Mouse (Mus musculus): Measurements from ENCODE around the gene Lancl2. TPM values are rescaled to one million over a fixed set of nuclear protein-coding genes. Genes with fewer than 3 reads are reported as not detected.

Gene Lancl2
- polyA plus RNA-seq, 1 experiment from 2014 or later, result 23.7 TPM

DNA sequence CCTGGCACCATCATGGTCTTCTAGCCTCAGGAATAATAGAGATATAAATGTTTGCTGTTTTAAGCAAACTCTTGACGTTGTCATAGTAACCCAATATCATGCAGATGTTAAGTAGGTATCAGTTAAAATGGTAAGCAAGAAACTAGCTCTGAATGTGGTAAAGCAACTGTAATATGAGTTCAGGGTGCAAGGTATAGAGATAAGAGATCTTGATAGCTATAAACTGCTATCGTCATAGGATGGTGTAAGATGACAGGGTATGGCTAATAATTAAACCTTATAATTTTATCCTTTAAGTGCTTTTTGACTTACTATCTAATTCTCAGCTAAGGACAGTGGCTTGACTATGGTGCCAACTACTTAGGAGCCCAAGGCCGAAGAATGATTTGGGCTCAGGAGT is 78.0 kb downstream of the Lancl2 start:
- Histone ChIP-seq H3K9me3 (replicated peaks; ENCODE audit: low read length) (no peaks in the 10 kb centered on the region), H3K36me3 (ENCODE audit: insufficient read depth, low read length) (no peaks in the 10 kb centered on the region), H3K4me3 (replicated peaks; ENCODE audit: low read depth, low read length) (no peak overlapping the region), H3K4me2 (ENCODE audit: low read length) (no peak overlapping the region), H3K9ac (ENCODE audit: low read depth, low read length) (no peak overlapping the region), H3K4me1 (replicated peaks; ENCODE audit: insufficient read depth, low read length) (no peaks in the 10 kb centered on the region), H3K27ac (no peak overlapping the region), H3K27me3 (ENCODE audit: insufficient read depth, low read length) (no peaks in the 10 kb centered on the region)
- no peak for TF ChIP-seq CTCF (IDR thresholded peaks at IDR 0.05; ENCODE audit: low read depth)
- DNase-seq (ENCODE audit: low spot score), result no peak
- no peak for ATAC-seq (replicated peaks; ENCODE audit: low FRiP score, low read depth)
- WGBS, result 77% methylated on average over 3 of the region's 3 CpGs

DNA sequence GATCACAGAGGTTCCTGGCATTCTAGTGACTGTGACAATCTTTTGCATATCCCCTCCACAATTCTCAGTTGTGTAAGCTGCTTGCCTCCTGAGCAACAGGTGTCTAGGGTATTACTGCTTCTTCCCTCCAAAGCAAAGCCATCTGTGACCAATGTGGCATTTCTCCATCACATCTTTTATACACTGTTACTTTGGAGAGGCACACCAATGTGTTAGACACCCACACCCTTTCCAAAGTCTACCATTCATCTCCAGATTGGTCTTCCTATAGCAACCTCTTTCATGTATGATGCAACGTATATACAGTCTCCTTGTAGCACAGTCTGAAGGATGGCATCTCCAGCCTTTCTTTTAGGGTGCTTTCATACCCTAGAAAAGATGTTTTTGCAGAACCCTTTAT is 80.3 kb downstream of the Lancl2 start:
- Histone ChIP-seq H3K36me3 (ENCODE audit: insufficient read depth, low read length) (no peaks in the 10 kb centered on the region), H3K4me2 (ENCODE audit: low read length) (no peak overlapping the region), H3K4me1 (replicated peaks; ENCODE audit: insufficient read depth, low read length) (no peaks in the 10 kb centered on the region), H3K9me3 (replicated peaks; ENCODE audit: low read length) (no peaks in the 10 kb centered on the region), H3K4me3 (replicated peaks; ENCODE audit: low read depth, low read length) (no peak overlapping the region), H3K27me3 (ENCODE audit: insufficient read depth, low read length) (no peaks in the 10 kb centered on the region), H3K9ac (ENCODE audit: low read depth, low read length) (no peak overlapping the region), H3K27ac (no peak overlapping the region)
- no peak for ATAC-seq (replicated peaks; ENCODE audit: low FRiP score, low read depth)
- DNase-seq (ENCODE audit: low spot score), result no peak
- 97% methylated on average over 1 of the region's 1 CpGs for WGBS
- TF ChIP-seq CTCF (IDR thresholded peaks at IDR 0.05; ENCODE audit: low read depth), result no peak

DNA sequence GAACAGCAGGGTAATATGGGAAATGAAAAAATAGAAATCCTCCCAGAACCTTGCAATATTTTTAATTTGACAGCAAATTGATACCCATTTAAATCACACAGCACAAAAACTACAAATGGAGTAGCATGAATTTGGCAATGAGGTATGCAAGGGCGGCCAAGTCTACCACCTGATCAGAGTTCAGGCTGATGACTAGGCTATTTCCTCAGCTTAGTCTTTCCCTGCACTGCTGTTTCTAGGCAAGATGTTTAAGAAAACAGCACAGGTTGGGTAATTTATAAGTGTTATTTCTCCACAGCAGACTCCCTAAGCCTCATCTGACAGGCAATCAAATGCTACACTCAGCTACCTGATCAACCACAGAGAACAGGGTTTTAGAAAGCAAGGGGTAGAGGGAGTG is 81.9 kb downstream of the Lancl2 start:
- WGBS, result 89% methylated on average over 1 of the region's 1 CpGs
- Histone ChIP-seq H3K4me3 (replicated peaks; ENCODE audit: low read depth, low read length) (no peak overlapping the region), H3K4me2 (ENCODE audit: low read length) (no peak overlapping the region), H3K9me3 (replicated peaks; ENCODE audit: low read length) (no peaks in the 10 kb centered on the region), H3K9ac (ENCODE audit: low read depth, low read length) (no peak overlapping the region), H3K4me1 (replicated peaks; ENCODE audit: insufficient read depth, low read length) (no peaks in the 10 kb centered on the region), H3K27ac (no peak overlapping the region), H3K36me3 (ENCODE audit: insufficient read depth, low read length) (0 out of 2 replicates have a peak, but pooled peaks cover 2% of the 10 kb centered on the region), H3K27me3 (ENCODE audit: insufficient read depth, low read length) (no peaks in the 10 kb centered on the region)
- no peak for ATAC-seq (replicated peaks; ENCODE audit: low FRiP score, low read depth)
- TF ChIP-seq CTCF (IDR thresholded peaks at IDR 0.05; ENCODE audit: low read depth), result no peak
- no peak for DNase-seq (ENCODE audit: low spot score)

DNA sequence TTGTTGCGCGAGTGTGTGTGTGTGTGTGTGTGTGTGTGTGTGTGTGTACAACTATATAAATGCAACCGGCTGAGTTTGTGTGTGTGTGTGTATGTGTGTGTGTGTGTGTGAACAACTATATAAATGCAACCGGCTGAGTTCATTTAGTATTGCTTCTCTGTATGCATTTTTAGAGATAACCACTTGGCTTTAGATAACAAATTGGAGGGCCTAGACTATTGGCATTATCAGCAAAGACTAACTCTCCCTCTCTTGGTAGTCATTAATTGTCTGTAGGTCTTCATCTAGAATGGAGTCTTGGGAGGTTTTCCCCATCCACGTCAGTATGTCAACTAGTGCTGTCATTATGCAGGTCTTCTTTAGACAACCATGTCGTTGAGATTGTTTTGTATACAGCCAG is 85.0 kb downstream of the Lancl2 start:
- H3K27ac ChIP-seq, result no peak overlapping the region
- H3K27me3 ChIP-seq (ENCODE audit: insufficient read depth, low read length), result no peaks in the 10 kb centered on the region
- no peak overlapping the region for H3K9ac ChIP-seq (ENCODE audit: low read depth, low read length)
- H3K4me1 ChIP-seq (replicated peaks; ENCODE audit: insufficient read depth, low read length), result no peaks in the 10 kb centered on the region
- H3K9me3 ChIP-seq (replicated peaks; ENCODE audit: low read length), result no peaks in the 10 kb centered on the region
- 0 out of 2 replicates have a peak, but pooled peaks cover 2% of the 10 kb centered on the region for H3K36me3 ChIP-seq (ENCODE audit: insufficient read depth, low read length)
- 94% methylated on average over 6 of the region's 6 CpGs for WGBS
- ATAC-seq (replicated peaks; ENCODE audit: low FRiP score, low read depth), result no peak
- H3K4me3 ChIP-seq (replicated peaks; ENCODE audit: low read depth, low read length), result no peak overlapping the region
- DNase-seq (ENCODE audit: low spot score), result no peak
- H3K4me2 ChIP-seq (ENCODE audit: low read length), result no peak overlapping the region
- no peak for TF ChIP-seq CTCF (IDR thresholded peaks at IDR 0.05; ENCODE audit: low read depth)

Other genes with a start within 250 kb of the Lancl2 start
- 2.7 and 3.6 TPM in 2 replicates for gene Ppm1k, start 167.1 kb upstream of the Lancl2 start, polyA plus RNA-seq (2015; fragmentation: Nextera tagmentation; extraction: Ambion mirVana)
- gene Herc6, start 121.5 kb upstream of the Lancl2 start, polyA plus RNA-seq (2015; fragmentation: Nextera tagmentation; extraction: Ambion mirVana), result 3.0 and 3.2 TPM in 2 replicates
- 30.4 and 31.6 TPM in 2 replicates for gene Pyurf, start 10.5 kb upstream of the Lancl2 start, polyA plus RNA-seq (2015; fragmentation: Nextera tagmentation; extraction: Ambion mirVana)
- gene Vopp1, start 122.6 kb downstream of the Lancl2 start, polyA plus RNA-seq (2015; fragmentation: Nextera tagmentation; extraction: Ambion mirVana), result 26.2 and 27.0 TPM in 2 replicates
- not detected in 2 replicates for gene Vmn1r21, start 147.8 kb downstream of the Lancl2 start, polyA plus RNA-seq (2015; fragmentation: Nextera tagmentation; extraction: Ambion mirVana)
- gene Vmn1r22, start 205.5 kb downstream of the Lancl2 start, polyA plus RNA-seq (2015; fragmentation: Nextera tagmentation; extraction: Ambion mirVana), result not detected in 2 replicates
- not detected in 2 replicates for gene Vmn1r23, start 224.3 kb downstream of the Lancl2 start, polyA plus RNA-seq (2015; fragmentation: Nextera tagmentation; extraction: Ambion mirVana)

Measured in kidney, postnatal 0 days (tissue).